In the genomic region with DNA sequence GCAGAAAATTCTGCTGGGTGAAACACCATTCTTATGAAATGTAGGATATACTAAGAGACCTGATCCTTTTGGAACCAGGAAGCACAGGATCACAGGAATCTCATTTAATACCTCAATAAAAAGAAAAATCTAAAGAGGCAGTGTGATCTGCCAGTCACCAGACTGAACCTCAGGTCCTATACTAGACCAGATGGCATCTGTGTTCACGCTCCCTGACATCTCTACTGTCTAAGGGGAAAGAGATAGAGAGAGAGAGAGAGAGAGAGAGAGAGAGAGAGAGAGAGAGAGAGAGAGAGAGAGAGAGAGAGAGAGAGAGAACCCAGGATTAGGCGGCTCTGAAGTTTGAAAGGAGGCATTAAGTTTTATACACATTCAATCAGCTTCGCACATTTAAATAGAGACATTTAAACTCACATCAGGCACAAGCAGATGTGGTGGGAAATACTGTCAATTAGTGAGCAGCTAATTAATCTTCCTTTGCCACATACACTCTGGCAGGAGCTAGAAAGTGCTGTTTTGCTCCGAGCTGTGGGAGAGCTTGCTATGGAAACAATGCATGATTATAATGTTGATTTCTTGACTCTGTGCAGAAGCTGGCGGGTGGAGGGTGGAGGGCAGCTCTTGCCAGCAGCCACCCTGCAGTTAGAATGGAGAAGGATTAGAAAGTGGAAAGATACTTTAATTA, we compare ENCODE assay signal across 23 mouse cellular contexts. TPM values are rescaled to one million over a fixed set of nuclear protein-coding genes. Genes with fewer than 3 reads are reported as not detected.
DNase-seq lines count a peak whose midpoint lies in the region; ATAC-seq lines count a peak whose summit lies in the region.
"Had no signal": no experiment of that assay in that cellular context is flagged by ENCODE, and none has a peak within 500 bp of the region (broad histone marks: within the 10 kb centered on the region; RNA-seq: fewer than 3 reads in every experiment).

No protein-coding gene starts in this region.

- ATAC-seq in hindbrain, embryonic 11.5 days (ENCODE audit: low FRiP score) = peak; percentile 53; the same call in 1 of the 2 replicates

- intact Hi-C loops in heart, postnatal 10 days (cut with DNase I) = no loop called here

- H3K9me3 ChIP-seq in hindbrain, embryonic 11.5 days (ENCODE audit: control insufficient read depth, low read length) = no peaks in the 10 kb centered on the region
- H3K9me3 ChIP-seq in hindbrain, embryonic 10.5 days = no peaks in the 10 kb centered on the region
- H3K9me3 ChIP-seq: embryonic facial prominence, embryonic 12.5 days had no signal

- H3K36me3 ChIP-seq in hindbrain, embryonic 11.5 days (ENCODE audit: control insufficient read depth, insufficient read depth, low read length) = no peaks in the 10 kb centered on the region
- H3K36me3 ChIP-seq in hindbrain, embryonic 10.5 days = no peaks in the 10 kb centered on the region
- H3K36me3 ChIP-seq: embryonic facial prominence, embryonic 12.5 days had no signal

- H3K4me1 ChIP-seq in hindbrain, embryonic 11.5 days (replicated peaks; ENCODE audit: control insufficient read depth, insufficient read depth, low read length) = no peaks in the 10 kb centered on the region
- H3K4me1 ChIP-seq in hindbrain, embryonic 10.5 days (replicated peaks) = peaks cover 5% of the 10 kb centered on the region; the same call in 1 of the 2 replicates
- H3K4me1 ChIP-seq: embryonic facial prominence, embryonic 12.5 days had no signal

- no peak overlapping the region for H3K4me3 ChIP-seq in hindbrain, embryonic 11.5 days (ENCODE audit: low read depth, low read length)
- H3K4me3 ChIP-seq in hindbrain, embryonic 10.5 days = no peak overlapping the region
- H3K4me3 ChIP-seq: embryonic facial prominence, embryonic 12.5 days had no signal

- H3K27me3 ChIP-seq in hindbrain, embryonic 11.5 days (ENCODE audit: control insufficient read depth, insufficient read depth, low read length) = no peaks in the 10 kb centered on the region
- no peaks in the 10 kb centered on the region for H3K27me3 ChIP-seq in hindbrain, embryonic 10.5 days (ENCODE audit: insufficient read depth, poor library complexity, severe bottlenecking)
- H3K27me3 ChIP-seq: embryonic facial prominence, embryonic 12.5 days had no signal

- no peak overlapping the region for H3K9ac ChIP-seq in hindbrain, embryonic 11.5 days (ENCODE audit: low read depth, low read length)
- H3K9ac ChIP-seq: embryonic facial prominence, embryonic 12.5 days; liver, embryonic 14.5 days had no signal

- H3K4me2 ChIP-seq in hindbrain, embryonic 11.5 days (replicated peaks; ENCODE audit: low read depth, low read length) = no peak overlapping the region
- H3K4me2 ChIP-seq: embryonic facial prominence, embryonic 12.5 days; heart, embryonic 11.5 days had no signal

- no peak for DNase-seq in hindbrain, embryonic 11.5 days (ENCODE audit: low spot score)
- DNase-seq in hindbrain, embryonic 10.5 days (ENCODE audit: low spot score) = no peak
- peak; percentile 38 to 59 for DNase-seq in right cerebral cortex, postnatal 10 days (ENCODE audit: low spot score in 2 of 2)
- no peak for DNase-seq in right cerebral cortex, postnatal 25 days
- peak; percentile 57 for DNase-seq in layer of hippocampus, adult 9-11 months
- DNase-seq in retina, postnatal 1 day = no peak
- no peak for DNase-seq in retina, embryonic 14.5 days (ENCODE audit: low spot score)
- DNase-seq in heart, postnatal 10 days = no peak
- DNase-seq: adrenal gland, adult 2 months; cerebellum, adult 9-11 months; gastrocnemius, postnatal 25 days; kidney, adult 8-10 months; lung, postnatal 10 days; thymus, postnatal 4 days had no signal

- no peak overlapping the region; the same call in 1 of the 2 replicates for H3K27ac ChIP-seq in hindbrain, embryonic 11.5 days (ENCODE audit: low read depth, low read length)
- H3K27ac ChIP-seq in hindbrain, embryonic 10.5 days = no peak overlapping the region
- H3K27ac ChIP-seq: embryonic facial prominence, embryonic 12.5 days; liver, embryonic 14.5 days; stomach, postnatal 0 days had no signal

- 41% methylated on average over 5 of the region's 5 CpGs for WGBS in hindbrain, embryonic 11.5 days
- WGBS in hindbrain, embryonic 10.5 days = 36% methylated on average over 5 of the region's 5 CpGs

RNA-seq across cellular contexts. Expression of a gene that starts 43.7 kb away (rescaled TPM):
- polyA plus RNA-seq in hindbrain, embryonic 11.5 days (2014; fragmentation: Nextera tagmentation; extraction: Ambion mirVana) = not detected in 2 replicates
- not detected in 2 replicates for polyA plus RNA-seq in hindbrain, embryonic 10.5 days (2016; fragmentation: Nextera tagmentation; extraction: Ambion mirVana)
- under 1 TPM in 1 of 2 experiments, not detected in 1; 0.50 TPM for total RNA-seq in heart, postnatal 10 days (2021)
- total RNA-seq: adrenal gland, adult 2 months; gastrocnemius, postnatal 25 days; hematopoietic stem cell, adult 5-6 weeks; monocyte, adult 5-6 weeks had no signal
- polyA plus RNA-seq: adrenal gland, adult 2 months; embryonic facial prominence, embryonic 12.5 days; heart, embryonic 11.5 days; large intestine, adult 2 months; limb, embryonic 11.5 days; liver, embryonic 14.5 days; spleen, adult 2 months had no signal

Comparison
In these comparisons a context has a peak if more than half of its experiments do, and no peak if none do; other contexts are left out.
1. DNase-seq: peak in right cerebral cortex, postnatal 10 days (2 of 2) and layer of hippocampus, adult 9-11 months (single experiment); none in hindbrain, embryonic 11.5 days (single experiment), hindbrain, embryonic 10.5 days (single experiment), right cerebral cortex, postnatal 25 days (single experiment), retina, postnatal 1 day (single experiment), retina, embryonic 14.5 days (single experiment) and heart, postnatal 10 days (0 of 2).